Mouse (Mus musculus) kidney, adult 9 months (tissue): ENCODE results near the gene Cacng1.

Source experiments
- DNase-seq: peaks from one replicate; pipeline ENCODE4 v3.0.0; 2022

Cacng1 gene

DNA sequence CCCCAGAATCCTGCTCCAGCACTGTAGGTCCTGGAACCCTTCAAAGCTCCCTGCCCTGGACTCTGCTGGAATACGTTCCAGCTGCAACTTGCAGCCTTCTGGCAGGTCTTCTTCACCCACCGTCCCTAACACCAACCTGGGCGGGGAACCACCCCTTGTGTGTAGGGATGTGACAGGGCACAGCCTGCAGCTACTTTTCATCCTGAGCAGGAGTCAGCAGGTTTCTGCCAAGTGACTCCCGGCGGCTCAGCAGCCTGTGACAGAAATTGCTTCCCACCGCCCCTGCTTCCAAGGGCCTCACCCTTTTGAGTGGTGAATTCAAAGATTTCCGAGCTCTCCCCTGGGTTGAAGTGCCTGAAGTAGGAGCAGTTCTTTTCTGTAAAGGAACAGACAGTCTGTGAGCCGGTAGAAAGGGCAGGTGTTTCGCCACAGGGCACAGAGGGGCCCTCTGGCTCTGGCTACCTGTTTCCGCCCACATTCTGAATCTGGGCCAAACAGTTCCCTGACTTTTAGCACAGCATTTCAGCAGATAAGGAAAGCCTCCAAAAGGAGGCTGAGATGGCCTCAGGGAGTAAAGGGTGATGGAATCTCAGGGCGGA is 10.7 kb downstream of the Cacng1 start:
- DNase-seq = peak; percentile 7

DNA sequence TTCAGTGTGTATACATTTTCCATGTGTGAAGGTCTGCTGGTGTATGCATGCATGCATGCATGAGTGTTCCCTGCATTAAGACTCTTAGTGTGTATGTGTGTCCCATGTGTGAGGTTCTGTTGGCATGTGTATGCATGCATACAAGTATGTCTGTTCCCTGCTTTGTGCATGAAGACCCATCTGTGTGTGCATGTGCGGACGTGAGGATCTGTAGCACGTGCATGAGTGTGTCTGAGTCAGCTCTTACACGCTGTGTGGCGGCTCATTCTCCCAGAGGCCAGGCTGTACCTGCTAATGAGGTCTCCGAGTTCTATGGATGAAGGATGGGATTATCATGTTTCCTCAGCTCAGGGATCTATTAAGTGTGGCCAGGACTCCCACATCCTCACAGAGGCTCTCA is 11.3 kb downstream of the Cacng1 start:
- DNase-seq = no peak

DNA sequence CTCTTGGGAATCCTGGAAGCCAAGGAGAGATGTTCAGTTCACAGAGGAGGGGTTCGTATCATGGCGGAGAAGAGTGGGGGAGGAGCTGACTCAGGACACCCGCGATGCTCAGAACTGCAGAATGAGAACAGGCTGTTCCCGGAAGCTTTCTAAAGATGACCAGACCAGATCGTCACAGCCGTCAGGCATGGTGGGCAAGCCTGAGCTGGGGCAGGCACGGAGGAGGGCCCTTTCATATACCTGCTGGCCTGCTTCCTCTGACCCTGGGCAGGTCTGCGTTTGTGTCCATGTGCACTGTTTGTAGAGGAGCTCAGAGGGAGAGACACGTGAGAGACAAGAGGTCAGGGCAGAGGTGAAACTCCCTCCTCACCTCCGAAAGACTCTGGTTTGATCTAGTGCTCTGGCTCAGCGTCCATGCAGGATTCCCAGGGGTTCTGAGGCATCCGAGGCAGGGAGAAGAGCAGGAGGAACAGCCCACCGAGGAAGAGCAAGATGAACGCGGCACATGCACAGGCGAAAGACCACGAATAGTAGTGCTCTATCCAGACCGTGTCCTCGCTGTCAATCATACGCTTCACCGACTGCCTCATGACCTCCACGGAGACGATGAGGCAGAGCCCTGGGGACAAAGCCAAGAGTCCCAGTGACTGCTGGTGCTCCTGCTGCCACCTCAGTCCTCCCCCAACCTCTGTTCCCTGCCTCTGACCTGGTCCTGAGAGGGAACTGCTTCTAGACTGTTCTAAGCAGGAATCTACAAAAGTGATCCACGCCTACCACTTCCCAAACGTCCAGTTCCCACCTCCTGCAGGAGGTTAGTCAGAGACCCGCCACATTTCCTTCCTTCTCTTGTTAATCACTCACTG is 12.8 kb downstream of the Cacng1 start:
- peak; percentile 24 for DNase-seq

DNA sequence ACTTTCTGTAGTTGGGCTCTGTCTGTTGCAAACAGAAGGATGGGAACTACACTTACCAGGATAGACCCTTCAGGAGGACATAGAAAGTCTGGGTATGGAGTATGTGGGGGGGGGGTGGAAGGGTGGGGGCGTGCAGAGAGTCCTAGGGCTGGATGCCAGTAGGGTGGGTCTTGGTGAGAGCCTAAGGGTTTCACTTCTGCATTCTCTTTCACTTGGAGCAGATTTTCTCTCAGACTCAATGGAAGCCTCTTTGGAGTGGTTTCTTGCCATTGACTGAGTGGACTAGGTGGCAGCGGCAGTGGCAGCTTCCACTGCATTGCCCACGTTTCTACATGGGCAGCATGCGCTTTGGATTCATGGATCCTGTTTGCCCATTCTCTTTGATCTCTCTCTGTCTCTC is 16.4 kb downstream of the Cacng1 start:
- DNase-seq = no peak

DNA sequence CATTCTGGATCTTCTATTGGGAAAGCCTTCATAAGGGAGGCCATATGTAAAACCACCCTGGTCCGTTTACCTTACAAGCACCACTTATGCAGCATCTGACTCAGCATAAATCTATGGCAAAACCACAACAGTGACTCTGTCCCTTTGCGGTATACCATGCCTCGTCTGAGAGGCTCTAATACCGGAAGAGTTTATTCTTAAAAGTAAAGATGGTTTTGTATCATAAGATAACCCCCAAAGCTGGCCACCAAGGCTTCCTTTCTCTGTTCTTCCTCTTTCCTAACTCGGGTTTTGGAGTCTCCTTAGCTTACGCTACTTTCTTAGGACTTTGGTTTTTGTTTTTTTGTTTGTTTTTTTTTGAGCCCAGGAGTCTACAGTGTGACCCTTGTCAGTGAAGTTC is 23.0 kb downstream of the Cacng1 start:
- no peak for DNase-seq

DNA sequence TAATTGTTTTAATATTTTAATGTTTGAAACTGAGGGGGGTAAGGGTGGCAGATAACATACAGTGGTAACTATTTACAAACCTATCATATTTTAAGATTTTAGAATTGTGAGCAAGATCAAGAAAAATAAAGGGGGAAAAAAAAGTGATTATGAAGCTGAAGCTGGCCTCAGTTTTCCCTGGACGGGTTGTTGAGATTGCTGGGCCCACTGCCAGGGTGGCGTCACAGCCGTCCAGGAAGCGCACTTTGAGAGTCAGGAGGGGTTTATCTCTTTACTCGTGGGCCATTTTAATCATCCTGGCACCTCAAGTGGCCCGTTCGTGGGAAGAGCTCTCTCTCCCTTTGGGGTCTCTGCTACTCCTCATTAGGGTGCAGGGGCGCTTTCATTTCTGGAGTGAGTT is 24.8 kb downstream of the Cacng1 start:
- no peak for DNase-seq

DNA sequence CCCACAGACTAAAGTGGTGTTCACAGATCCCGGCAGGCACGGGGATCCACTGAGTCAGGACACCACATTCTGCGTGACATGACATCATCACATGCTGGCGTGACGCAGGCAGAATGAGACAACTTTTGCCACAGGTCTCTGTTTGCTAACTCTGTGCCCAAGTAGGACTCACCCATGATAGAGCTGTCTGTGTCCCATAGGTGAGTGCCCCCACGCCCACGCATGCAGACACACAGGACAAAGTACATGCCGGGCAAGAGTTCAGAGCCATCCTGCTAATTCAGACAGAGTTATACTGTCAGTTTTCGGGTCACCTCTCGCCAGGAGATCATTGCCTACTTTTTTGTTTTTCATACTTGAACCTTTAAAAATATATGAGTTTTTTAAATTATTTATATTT is 27.8 kb downstream of the Cacng1 start:
- DNase-seq = no peak

DNA sequence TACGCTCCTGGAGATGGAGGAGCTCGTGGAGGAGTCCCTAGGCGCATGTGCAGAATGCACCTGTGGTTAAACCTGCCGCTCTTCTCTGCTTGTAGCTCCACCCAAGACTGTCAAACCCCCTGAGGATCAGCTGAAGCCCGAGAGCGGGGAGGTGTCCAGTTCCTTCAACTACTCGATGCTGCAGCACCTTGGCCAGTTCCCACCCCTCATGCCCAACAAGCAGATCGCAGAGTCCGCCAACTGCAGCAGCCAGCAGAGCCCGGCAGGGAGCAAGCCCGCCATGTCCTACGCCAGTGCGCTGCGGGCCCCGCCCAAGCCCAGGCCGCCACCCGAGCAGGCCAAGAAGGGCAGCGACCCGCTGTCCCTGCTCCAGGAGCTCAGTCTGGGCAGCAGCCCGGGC is 30.0 kb downstream of the Cacng1 start:
- no peak for DNase-seq

DNA sequence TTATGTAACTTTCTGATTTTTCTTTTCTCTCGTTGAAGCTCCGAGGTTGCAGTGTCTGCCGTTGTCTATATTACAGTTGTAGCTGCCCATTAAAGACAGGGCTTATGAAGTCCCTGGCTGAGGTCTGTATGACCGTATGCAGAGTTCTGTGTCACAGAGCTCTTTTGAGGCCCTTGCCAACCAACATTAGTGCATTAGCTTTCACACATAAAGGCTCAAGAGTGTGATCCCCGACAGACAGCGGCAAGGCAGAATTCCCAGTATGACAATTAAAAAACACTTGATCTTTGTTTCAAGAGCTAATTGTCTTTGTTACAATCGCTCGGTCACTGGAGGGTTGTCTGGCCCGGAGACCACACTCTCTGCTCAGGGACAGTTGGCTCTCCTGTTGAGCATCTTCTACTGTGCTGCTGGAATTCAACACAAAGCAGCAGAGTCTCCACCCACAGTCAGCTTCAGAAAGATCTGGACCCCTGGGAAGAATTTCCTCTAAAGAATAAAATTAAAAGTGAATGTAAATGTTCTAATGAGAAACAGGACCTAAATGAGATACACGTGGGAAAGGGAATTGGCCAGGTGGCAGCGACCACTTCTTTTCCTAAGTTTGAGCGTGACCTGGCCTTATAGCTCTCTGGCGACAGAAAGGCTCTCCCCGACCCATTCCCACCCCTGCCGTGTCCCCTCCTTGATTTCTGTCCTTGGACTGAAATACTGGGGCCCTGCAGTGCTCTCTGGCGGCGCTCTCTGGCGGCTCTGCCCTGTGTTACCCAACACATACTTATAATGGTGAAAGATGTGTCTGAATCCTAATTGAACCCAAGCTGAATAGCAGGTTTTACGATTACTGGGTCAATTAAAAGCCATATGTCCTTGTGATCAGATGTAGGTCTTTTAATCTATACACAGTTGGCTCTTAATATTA is 32.5 kb downstream of the Cacng1 start:
- no peak for DNase-seq

DNA sequence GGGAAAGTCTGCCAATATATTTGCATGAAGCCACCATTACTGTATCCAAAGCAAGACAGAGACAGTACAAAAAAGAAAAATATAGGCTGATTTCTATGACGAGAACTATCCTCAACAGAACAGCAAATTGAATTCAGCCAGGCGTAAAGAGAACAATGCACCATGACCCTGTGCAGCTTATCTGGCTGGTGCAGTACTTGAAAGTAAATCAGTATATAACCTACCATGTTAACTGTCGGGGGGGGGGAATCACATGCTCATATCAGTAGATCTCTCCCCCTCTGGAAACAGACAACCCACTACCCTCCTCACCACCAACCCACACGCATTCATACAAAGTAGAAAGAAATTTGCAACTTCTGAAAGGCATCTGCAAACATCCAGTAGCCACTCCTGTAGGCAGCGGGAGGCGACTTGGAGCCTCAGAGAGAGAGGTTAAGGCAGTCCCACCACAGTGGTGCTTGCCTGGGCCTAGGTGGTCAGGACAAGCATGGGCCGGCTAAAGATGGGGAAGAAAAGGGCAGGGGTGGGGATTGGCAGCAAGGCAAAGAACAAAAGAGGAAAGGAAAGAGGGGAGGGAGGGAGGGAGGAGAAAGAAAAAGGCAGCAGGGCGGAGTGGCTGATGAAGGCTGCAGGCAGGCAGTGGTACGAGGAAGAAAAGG is 33.5 kb downstream of the Cacng1 start:
- no peak for DNase-seq

DNA sequence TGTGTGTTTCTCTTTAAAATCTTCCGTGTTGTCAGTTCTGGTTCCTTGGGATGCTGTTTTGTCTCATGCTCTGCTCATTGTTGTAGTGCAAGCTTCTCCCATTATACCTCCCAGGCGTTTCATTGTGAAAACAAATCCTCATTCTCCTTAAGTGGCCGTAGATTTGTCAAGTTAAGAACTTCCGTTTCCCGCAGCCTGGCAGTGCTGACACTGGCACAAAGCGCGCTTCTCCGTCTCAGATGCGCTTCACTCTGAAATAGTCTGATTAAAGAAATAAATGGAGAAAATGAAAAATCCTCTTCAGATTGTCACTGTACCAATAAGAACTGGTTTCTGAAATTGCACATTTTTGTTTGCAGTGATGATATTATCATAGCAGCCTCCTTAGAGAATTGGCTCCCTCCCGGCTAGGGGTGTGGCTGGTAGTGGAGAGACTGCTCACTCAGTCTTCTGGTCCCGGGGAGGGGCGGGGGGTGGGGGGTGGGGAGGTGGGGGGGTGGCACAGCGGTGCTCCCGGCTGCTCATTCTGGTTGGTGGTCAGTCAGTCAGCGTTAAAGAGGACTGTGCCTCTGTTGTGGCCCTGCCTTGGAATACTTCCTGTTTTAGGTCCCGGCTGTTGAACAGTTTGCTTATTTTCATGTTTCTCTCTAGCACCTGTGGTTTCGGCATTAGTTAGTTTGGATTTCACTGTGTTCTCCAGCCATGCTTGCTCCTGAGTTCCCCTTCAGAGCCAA is 39.9 kb downstream of the Cacng1 start:
- no peak for DNase-seq

DNA sequence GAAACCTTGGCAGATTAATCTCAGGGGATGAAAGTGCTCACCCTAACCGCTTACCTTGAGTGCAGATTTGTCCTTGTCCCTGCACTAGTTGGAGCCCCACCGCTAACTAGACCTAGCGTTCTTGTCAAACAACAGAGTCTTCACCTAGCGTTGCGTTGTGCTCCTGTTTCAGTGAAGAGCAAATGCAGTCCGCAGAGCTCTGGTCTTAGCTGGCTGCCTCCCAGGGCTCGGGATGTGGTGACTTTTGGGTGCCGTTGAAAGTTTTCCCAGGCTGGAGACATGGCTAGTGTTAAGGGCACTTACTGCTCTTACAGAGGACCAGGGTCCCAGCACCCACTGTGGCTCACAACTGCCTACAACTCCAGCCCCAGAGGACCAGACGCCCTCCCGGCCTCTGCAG is 41.1 kb downstream of the Cacng1 start:
- no peak for DNase-seq

DNA sequence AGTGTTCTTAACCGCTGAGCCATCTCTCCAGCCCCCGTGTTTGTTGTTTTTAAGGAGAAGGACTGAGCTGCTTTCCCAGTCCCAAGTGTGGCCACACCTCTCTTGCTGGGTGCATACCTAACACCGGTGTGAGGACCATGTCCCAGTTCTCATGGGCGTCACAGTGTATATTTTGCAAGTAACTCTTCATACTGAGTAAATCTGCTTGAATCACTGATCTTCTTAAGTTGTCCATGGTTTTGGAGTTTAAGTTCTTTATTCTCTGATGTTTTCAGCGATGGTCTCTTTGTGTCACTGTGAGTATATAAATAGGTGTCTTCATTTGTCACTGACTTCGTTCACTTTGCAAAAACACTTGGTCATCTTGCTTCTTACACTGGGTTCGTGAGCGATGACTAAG is 41.7 kb downstream of the Cacng1 start:
- DNase-seq = no peak

DNA sequence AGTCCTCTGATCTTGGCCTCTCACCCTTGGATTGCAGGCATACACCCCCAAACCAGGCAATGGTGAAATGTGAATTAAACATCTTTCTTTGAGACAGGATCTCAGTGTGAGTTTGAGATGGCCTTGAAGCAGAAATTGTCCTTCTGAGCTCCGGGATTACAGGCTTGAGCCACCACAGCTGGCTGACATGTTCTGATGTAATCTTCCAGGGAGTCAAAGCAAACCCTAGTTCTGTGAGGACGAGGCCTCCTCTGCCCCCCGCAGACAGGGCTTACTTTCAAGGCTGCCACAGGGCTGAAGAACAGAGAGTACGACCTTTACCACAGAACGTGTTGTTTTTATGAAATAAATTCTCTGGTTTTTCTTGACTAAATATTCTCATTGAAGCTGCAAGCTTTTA is 42.3 kb downstream of the Cacng1 start:
- no peak for DNase-seq

DNA sequence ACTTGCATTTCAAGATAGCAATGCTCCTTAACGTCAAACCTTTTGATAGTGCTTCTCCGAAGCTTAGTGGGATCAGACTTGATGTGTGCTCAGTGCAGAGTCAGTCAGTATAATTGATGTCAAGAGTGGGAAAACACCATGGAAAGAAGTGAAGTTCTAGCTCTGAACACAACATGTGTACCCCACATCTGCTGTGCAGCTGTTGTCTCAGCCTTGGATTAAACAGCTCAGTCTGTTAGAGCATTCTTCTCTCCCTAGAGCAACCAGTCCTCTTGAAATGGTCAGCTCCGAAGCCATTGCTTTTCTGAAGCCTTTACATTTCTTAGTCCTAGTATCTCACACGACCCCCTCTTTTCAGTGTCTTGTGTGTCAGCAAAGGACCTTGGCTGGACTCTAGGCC is 47.3 kb downstream of the Cacng1 start:
- no peak for DNase-seq

DNA sequence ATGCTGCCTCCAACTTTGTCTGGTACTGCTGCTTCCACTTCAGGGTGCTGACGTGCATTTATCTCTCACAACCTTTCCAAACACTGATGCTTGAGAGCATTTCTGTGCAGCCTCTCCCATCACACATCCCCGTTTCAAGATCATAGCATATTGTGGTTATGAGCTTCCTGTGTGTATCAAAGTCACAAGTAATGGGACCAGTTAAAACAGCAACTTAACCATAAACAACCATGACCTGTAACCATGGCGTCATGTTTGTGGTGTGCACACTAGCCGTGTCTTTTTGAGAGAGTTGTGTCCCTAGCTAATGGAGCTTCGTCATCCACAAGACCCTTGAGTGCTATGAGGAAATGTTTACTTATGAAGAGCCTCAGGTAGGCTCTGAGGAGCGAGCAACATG is 48.1 kb downstream of the Cacng1 start:
- no peak for DNase-seq

DNA sequence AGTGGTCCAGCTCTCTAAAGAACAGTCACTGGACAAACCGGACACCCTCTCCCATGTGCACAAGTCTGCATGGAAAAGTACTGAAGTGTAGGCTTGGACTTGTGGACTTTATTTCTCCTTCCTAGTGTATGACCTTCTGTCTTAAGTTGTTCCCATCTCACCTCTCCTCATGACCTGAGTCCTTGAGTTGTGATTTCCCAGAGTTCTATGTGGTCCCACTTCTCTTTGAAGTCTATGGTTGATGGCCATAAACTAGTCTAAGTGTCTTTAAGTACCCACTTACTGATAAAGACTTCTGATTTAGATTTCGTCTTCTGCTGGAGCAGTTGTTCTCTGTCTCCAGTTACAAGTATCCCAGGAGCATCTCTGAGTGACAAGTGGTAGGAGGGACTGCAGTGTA is 48.8 kb downstream of the Cacng1 start:
- DNase-seq = no peak

DNA sequence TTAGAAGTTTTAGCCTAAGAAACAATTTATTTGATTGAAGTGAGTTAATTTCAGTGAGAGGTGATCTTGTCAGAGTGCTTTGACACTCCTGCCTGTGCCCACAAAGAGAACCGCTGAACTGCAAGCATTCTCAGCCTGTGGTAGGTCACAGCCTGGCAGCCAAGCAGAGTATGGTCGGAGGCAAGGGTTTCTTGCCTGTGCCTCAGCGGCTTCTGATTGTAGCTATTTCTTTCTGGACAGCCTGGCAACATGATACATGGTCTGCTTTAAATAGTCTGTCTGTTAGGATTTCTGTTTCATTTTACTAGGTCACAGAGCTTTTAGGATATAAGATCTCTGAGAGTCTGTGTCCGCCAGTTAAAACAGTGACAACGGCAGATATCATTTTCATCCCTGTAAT is 53.7 kb downstream of the Cacng1 start:
- DNase-seq = no peak

DNA sequence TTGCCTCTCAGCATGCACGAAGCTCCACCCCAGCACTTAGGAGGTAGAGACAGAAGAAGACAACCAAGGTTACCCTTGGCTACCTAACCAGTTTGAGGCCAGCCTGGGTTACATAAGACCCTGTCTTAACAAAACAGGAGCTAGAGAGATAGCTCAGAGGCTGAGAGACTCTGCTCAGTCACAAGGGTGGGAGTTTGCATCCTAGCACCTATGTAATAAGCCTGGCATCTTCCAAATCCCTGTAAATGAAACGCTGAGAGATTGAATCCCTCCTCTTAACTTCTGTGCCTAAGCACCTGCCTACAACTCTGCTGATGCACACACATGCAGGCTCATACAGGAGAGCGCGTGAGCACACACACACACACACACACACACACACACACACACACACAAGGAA is 55.9 kb downstream of the Cacng1 start:
- no peak for DNase-seq

DNA sequence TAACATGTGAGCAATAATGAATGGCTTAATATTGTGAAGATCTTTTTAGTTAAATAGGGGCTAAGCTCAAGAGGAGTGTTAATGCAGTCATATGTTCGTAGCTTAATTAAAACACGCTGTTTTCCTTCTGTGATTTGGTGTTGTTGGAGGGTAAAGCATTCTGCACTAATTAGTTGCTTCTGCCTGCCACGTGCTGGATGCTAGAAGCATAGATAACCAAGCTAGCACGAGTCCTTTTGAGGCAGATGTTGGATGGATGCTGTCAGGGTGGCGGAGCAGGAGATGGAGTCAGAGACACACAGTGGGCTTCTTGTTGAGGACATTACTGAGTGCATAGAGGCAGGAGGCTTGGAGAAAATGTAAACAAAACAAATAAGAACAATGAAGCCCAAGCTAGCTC is 59.2 kb downstream of the Cacng1 start:
- no peak for DNase-seq

DNA sequence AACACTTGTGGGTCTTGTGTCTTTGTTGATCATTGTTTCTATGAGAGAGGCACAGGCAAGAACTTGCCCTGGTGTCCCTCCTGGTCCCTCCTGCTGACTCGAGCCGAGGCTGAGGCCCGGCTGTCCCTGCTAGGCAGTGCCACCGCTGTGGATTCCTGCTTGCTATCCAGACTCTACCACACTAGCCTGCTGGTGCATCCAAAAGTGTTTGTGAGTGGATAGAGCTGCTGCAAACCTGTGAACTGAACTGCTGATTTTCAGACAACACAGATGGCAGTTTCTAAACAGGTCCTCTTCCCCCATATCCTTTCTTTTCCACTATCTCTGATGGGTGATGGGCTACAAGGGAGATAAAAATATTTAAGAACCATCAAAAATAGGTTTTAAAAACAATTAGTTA is 60.8 kb downstream of the Cacng1 start:
- DNase-seq = no peak
